Mouse (Mus musculus): ENCODE measurements around the gene Begain.

The Begain gene

GRCm38 (mm10) chr12:109049949-109050348 lies 18.1 kb downstream of the Begain start:
- DNase-seq = no peak

GRCm38 (mm10) chr12:109045581-109045980 lies 22.4 kb downstream of the Begain start:
- no peak for DNase-seq

GRCm38 (mm10) chr12:109044497-109044896 lies 23.5 kb downstream of the Begain start:
- peak; percentile 30 to 49 for DNase-seq

DNA sequence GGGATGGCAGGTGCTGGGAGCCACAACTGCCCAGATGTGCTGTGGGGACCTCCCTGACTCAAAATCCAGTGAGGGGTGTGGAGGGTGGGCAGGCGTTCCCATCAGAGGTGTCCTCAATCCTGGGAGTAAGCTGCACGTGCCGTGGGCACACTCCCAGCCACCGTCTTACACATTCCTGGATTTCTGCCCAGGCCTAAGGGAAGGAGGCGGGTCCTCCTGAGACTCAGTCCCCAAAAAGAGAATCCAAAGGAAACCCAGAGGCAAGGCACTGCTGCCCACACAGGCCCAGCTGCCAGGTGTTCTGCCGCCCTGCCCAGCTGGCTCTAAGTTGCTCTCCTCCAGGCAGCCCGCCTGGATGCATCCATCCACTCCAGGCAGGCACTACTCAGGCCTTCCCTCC lies 28.7 kb downstream of the Begain start:
- DNase-seq = no peak

- DNase-seq = no peak
These were observed 29.7 kb downstream of the Begain start for GRCm38 (mm10) chr12:109038179-109038819.

DNA sequence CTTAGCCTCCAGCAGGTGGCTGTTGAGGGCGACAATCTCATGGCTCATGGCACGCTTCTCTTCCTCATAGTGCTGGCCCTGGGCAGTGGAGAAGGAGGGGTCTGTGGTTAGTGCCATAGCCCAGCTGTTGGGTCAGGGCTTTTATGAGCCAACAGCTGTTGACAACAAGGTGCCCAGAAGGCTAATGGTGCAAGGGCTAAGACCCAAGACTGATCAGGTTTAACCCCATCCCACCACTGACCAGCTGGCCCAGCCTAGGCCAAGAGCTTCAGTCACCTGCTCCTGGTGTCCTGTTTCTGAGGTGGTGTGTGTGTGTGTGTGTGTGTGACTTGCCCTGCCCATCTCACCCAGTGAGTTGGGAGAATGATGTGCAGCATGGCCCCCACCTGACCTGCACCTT lies 31.0 kb downstream of the Begain start:
- no peak for DNase-seq

DNA sequence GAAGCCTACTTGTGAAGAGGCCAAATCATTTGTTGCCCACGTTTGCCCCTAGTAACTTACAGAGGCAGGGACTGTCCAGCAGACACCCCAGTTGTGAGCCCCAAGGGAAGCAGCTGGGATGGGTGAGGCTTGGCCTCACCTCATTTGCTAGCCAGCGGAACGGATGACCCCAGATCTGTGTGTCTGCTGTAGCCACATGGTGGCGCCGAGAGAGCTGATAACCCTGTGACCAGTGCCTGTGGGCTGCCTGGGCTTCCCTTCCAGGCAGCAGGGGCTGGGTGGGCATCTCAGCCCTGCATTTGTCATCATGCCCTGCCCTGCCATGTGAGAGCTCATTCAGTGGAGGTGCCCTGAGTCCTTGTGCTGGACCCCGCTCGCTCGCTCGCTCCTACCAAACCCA lies 44.2 kb downstream of the Begain start:
- peak; percentile 17 to 27 for DNase-seq

DNA sequence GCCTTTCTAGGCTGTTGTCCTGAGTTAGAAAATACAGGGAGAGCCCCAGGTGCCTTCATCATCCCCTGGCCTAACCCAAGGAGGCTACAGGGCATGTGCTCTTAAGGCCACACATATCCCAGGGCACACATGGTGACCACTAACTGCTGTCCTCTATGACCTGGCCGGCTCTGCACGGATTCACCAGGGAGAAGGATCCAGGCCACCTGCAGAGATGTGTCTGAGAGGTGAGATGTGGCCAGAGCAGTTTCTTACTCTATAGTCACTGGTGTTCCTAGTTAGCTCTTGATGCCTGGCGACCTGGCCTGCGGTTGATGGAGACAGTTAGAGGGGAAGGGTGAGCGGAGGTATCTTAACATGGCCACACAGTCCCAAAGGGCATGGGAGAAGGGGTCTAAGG lies 45.1 kb downstream of the Begain start:
- no peak for DNase-seq

GRCm38 (mm10) chr12:109022181-109022691 lies 45.8 kb downstream of the Begain start:
- DNase-seq = peak; percentile 43 to 58

GRCm38 (mm10) chr12:109010070-109010649 lies 57.9 kb downstream of the Begain start:
- DNase-seq = no peak

- no peak for DNase-seq
These were observed 65.0 kb downstream of the Begain start for GRCm38 (mm10) chr12:109002978-109003377.

GRCm38 (mm10) chr12:108997249-108997648 lies 70.8 kb downstream of the Begain start:
- no peak for DNase-seq

DNA sequence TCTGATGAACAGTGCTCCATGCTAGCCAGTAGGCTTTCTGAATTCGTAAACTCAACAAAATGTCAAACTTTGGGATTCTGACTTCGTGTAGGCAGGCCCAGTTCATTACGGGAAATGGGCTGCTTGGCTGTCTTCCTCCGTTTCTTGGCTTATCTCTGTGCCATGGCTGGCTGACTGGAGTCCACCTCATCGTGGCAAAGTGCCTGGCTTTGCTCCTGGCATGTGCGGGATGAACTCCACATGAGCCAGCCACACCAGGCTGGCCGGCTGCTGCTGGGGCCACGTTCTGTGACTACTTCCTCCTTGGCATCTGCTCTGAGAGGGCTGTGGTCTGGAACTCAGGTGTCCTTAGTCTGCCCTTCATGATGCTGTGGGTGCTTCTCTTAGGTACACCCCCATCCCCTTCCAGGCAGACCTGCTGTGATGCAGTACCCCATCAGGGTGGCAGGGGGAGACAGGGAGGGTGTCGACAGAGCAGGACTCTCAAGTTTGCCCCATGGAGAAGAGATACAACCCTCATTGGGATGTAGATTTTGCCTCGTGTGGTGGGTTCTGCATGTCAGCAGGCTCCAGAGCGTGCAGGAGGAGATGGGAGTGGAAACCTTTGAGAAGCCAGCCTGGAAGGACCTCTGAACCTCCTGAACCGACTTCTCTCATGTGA lies 71.9 kb downstream of the Begain start:
- no peak for DNase-seq

DNA sequence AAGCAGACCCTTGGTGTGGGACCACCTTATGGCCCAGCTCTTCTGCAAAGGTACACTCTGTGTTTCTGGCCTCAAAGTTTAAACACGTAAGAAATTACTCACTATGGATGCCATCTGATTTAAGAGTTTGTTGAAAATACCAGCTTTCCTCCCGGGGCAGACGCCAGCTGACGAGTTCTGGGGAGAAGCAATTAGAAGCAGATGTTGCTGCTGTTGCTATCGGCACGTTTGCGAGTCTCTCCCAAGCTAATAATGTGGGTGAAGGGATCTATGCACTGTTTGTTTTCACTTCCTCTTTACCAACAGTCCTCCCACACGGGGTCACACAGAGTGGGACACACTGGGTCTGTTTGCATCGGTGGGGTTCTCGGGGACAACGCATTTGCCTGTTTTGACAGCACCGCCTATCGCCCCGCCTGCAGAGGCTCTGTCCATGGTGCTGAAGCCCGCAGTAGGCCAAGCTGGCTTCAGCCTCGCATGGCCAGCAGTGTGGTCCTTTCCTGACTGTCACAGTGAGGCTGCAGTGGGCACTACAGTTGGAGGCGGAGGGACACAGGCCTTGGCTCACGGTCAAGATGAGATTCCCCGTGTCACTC lies 73.5 kb downstream of the Begain start:
- peak; percentile 93 to 95 for DNase-seq

DNA sequence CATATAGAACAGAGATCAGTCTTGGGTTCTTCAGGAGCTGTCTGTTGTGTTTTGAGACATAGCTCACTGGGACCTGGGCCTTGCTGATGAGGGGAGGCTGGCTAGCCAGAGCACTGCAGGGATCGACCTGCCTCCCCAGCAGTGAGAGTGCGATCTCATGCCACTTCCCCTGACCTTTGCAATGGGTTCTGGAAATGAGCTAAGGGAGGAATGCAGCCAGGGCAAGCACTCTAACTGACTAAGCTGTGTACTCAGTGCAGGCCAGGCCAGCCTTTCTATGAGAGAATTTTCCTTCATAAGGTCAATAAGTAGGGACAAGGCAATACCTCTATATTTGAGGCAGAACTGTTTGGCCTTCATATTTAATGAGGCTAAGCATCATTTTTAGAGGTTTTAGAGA lies 75.0 kb downstream of the Begain start:
- DNase-seq = no peak

DNA sequence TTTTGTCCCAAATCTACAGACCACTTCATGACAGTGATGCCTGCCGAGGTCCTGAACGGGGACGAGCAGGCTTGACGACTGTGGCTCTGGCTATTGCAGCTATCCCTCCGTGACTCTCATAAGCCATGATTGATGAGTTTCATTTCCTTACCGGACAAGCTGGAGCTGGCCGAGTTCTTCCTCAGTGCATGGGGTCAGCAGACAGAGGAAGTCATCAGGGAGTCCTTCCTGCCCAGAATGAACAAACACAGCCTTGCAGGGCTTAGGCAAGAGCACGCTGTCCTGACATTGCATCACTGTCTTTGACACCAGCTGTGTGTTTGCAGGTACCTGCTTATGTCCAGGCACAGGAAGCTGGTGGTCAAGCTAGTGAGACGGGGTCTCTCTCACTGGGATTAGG lies 77.6 kb downstream of the Begain start:
- peak; percentile 17 to 22 for DNase-seq

DNA sequence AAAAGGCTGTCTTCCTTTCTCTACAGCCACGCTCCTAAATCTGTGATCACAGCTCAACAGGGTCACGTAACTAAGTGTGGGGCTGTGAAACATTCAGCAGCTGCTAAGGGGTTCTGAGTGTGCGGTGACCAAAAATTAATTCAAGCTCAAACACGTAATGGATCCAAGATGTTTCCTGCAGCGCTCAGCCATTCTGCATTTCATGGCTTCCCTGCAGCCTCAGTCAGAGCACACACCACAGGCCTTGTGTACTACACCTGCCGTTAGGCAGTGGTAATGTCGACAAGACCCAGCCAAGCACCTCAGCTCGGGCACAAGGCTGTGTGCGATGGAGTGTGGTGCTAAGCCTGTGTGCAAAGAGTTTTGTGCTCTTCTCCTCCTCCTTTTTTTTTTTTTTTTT lies 80.6 kb downstream of the Begain start:
- DNase-seq = no peak

- no peak for DNase-seq
These were observed 83.0 kb downstream of the Begain start for GRCm38 (mm10) chr12:108985025-108985424.

DNA sequence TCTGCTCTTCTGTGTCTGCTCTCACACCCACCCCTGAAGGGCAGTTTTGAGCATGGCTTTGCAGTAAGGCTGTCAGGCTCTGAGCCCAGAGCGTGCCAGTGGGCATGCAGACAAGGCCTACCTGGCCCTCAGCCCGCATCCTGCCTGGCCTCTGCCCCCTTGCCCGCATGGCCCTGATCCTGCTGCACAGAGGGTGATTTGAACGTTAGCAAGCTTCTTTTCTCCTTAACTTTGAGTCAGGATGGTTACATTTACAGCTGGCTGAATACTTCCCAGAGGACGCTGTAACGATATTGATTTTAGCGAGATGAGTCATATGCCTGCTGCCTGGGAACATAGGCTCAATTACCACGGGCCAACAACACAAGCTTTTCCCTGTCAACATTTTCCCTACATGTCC lies 83.5 kb downstream of the Begain start:
- DNase-seq = no peak

- no peak for DNase-seq
These were observed 84.5 kb downstream of the Begain start for GRCm38 (mm10) chr12:108983496-108983895.

DNA sequence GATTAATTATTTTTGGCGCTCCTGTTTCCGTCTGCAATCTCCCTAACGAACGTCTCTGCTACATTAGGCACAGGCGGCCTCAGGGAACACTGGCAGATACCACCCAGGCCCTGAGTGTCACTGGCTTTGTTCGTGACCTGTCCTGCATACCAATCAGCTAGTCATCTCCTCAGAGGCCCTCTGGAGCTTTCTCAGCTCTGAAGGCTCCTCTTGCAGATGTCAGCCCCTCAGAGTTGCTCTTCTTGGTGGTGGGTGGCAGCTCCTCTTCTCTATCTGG lies 85.4 kb downstream of the Begain start:
- no peak for DNase-seq
